Mouse (Mus musculus) C2C12 (cell line): ENCODE measurements at regions not wholly inside any gene's neighbourhood (a gene's known extent, or its start where the extent isn't known, plus 50 kb on each side); places are given as distances from the start of the nearest gene placed in this dataset.

Experiments
- H3K27me3 ChIP-seq: one replicate; pipeline ENCODE4 v1.6.1; 2011; ENCODE audit not compliant: control insufficient read depth, insufficient read depth, insufficient read length
- H3K36me3 ChIP-seq: one replicate; pipeline ENCODE4 v1.6.1; 2011; ENCODE audit not compliant: control insufficient read depth, insufficient read depth
- H3K4me3 ChIP-seq: one replicate; pipeline ENCODE4 v1.5.1; 2011; ENCODE audit warnings: mild to moderate bottlenecking, control low read depth; ENCODE audit not compliant: poor library complexity, insufficient read depth, severe bottlenecking
- H3K79me2 ChIP-seq: one replicate; pipeline ENCODE4 v1.6.1; 2011; ENCODE audit not compliant: control insufficient read depth, insufficient read depth
- H3K79me3 ChIP-seq: one replicate; pipeline ENCODE4 v1.6.1; 2011; ENCODE audit warnings: low read depth, control low read depth
- H3ac ChIP-seq: one replicate; pipeline ENCODE3; 2011; ENCODE audit warnings: low read depth; ENCODE audit not compliant: control insufficient read depth, insufficient read length
- CEBPB ChIP-seq: IDR thresholded peaks from one replicate; pipeline ENCODE4 v1.6.1; 2011; ENCODE audit warnings: low read depth, mild to moderate bottlenecking, control low read depth, moderate library complexity
- CTCF ChIP-seq: IDR thresholded peaks from one replicate; pipeline ENCODE4 v1.5.1; 2011; ENCODE audit not compliant: control insufficient read depth, insufficient read depth, insufficient read length
- FOSL1 ChIP-seq: IDR thresholded peaks from one replicate; pipeline ENCODE4 v1.8.0; 2011; ENCODE audit warnings: mild to moderate bottlenecking, low read length; ENCODE audit not compliant: poor library complexity, insufficient read depth, severe bottlenecking
- MAX ChIP-seq: IDR thresholded peaks from one replicate; pipeline ENCODE4 v1.6.1; 2011; ENCODE audit warnings: mild to moderate bottlenecking, control low read depth
- MYOD1 ChIP-seq: IDR thresholded peaks from one replicate; pipeline ENCODE4 v1.6.1; 2011; ENCODE audit warnings: low read depth; ENCODE audit not compliant: control insufficient read depth, insufficient read length
- MYOG ChIP-seq: IDR thresholded peaks from one replicate; pipeline ENCODE4 v1.6.1; 2011; ENCODE audit not compliant: control insufficient read depth, insufficient read length; ENCODE audit errors: extremely low read depth
- USF1 ChIP-seq: IDR thresholded peaks from one replicate; pipeline ENCODE4 v1.6.1; 2011; ENCODE audit warnings: low read depth, mild to moderate bottlenecking, control low read depth, moderate library complexity

DNA sequence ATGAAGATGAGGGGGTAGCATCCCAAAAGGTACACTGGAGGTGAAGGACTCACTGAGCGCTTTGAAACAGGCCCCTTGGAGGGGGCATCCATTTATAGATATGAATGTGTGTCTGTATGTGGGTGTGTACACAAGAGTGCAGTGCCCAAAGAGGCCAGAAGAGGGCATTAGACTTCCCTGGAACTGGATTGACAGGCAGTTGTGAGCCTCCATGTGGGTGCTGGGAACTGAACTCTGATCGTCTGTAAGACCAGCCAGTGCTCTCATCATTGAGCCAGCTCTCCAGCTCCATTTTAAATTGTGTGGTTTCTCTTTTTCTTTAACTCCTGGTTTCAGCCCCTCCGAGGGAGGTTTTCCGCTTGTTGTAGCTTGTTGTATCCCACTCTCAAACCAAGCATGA, 67.6 kb upstream of the 1700021F07Rik start:
- Histone ChIP-seq H3K36me3 (no peaks in the 10 kb centered on the region), H3K4me3 (no peak overlapping the region), H3K27me3 (no peaks in the 10 kb centered on the region), H3K79me2 (no peaks in the 10 kb centered on the region), H3K79me3 (no peaks in the 10 kb centered on the region), H3ac (no peak overlapping the region)
- TF ChIP-seq MYOD1, result no peak
- TF ChIP-seq MYOG, result no peak
- no peak for TF ChIP-seq MAX
- no peak for TF ChIP-seq CTCF
- no peak for TF ChIP-seq CEBPB
- no peak for TF ChIP-seq FOSL1
- no peak for TF ChIP-seq USF1

DNA sequence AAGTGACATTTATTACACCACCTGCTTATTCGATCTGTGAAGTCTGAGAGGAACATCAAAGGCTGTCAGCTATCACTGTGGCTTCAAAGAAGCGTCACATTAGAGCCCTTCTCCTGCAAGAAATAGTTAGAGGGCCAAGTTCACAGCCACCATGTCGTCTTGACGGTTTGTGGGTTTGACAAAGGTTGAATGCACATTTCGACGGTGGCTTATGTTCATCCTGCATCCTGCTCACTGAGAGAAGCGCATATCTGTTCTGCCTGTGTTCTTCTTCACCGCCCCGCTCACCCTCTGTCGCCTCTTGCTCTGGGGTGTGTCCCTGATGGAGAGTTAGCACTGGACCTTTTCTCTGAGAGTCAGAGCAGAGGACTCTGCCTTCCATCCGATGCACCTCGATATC, 67.2 kb upstream of the 1700021F07Rik start:
- H3K4me3 ChIP-seq, result no peak overlapping the region
- no peak overlapping the region for H3ac ChIP-seq
- no peaks in the 10 kb centered on the region for H3K79me3 ChIP-seq
- no peaks in the 10 kb centered on the region for H3K36me3 ChIP-seq
- no peaks in the 10 kb centered on the region for H3K27me3 ChIP-seq
- no peaks in the 10 kb centered on the region for H3K79me2 ChIP-seq
- TF ChIP-seq CTCF, result no peak
- TF ChIP-seq CEBPB, result no peak
- no peak for TF ChIP-seq MYOD1
- no peak for TF ChIP-seq USF1
- no peak for TF ChIP-seq MAX
- TF ChIP-seq FOSL1, result no peak
- TF ChIP-seq MYOG, result no peak

DNA sequence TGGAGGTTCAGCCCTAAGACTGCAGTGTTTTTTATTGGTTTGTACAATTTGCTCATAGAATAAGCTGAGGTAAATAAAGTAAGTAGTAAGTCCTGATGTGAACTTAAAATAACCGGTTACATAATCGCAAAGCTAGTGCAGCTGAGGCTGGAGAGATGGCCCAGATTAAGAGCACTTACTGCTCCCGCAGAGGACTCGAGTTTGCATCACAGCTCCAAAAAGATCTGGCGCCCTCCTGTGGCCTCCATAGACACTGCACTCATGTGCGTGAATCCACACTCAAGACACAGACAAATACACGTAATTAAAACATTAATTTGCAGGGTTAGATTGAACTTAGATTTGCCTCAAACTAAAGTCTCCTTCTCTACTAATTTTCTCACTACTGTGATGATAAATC, 66.3 kb upstream of the 1700021F07Rik start:
- H3K4me3 ChIP-seq, result no peak overlapping the region
- no peaks in the 10 kb centered on the region for H3K27me3 ChIP-seq
- no peaks in the 10 kb centered on the region for H3K79me2 ChIP-seq
- no peaks in the 10 kb centered on the region for H3K79me3 ChIP-seq
- H3ac ChIP-seq, result no peak overlapping the region
- no peaks in the 10 kb centered on the region for H3K36me3 ChIP-seq
- TF ChIP-seq CTCF (no peak), MYOD1 (no peak), MAX (no peak), CEBPB (no peak), FOSL1 (no peak), USF1 (no peak), MYOG (no peak)

DNA sequence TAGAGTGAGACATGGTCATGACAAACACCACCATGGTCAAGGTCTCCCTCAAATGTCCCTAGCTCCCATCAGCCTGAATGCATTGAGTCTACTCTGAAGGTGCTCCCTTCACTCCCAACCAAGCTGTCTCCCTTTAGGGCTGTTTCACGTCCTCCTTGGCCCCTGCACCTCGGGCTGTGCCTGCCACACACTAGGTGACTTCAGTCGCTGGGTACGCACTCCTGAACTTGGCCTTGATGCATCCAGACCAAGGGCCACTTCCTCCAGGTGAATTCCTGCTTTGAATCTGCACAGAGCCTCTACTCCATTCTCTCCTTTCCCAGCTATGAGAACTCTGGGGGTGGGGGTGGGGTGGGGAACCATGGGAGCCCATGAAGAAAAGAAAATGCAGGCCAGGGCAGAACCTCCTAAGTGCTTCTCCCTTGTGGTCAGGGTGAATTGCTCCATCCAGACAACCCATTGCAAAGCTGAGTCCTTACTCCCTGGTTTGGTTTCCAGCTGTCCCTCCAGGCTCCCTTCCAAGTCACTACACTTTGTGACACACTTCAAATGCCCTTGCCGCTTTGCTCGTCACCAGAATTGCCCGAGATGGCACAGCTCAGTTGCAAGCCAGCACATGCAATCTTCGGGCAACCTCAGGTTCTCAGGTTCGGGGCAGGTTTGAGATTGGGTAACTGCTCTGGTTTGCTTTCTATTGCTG, 65.3 kb upstream of the 1700021F07Rik start:
- Histone ChIP-seq H3ac (no peak overlapping the region), H3K79me3 (no peaks in the 10 kb centered on the region), H3K79me2 (no peaks in the 10 kb centered on the region), H3K27me3 (no peaks in the 10 kb centered on the region), H3K36me3 (no peaks in the 10 kb centered on the region), H3K4me3 (no peak overlapping the region)
- TF ChIP-seq FOSL1 (no peak), CEBPB (no peak), MYOD1 (no peak), USF1 (no peak), MAX (no peak), CTCF (no peak), MYOG (no peak)

DNA sequence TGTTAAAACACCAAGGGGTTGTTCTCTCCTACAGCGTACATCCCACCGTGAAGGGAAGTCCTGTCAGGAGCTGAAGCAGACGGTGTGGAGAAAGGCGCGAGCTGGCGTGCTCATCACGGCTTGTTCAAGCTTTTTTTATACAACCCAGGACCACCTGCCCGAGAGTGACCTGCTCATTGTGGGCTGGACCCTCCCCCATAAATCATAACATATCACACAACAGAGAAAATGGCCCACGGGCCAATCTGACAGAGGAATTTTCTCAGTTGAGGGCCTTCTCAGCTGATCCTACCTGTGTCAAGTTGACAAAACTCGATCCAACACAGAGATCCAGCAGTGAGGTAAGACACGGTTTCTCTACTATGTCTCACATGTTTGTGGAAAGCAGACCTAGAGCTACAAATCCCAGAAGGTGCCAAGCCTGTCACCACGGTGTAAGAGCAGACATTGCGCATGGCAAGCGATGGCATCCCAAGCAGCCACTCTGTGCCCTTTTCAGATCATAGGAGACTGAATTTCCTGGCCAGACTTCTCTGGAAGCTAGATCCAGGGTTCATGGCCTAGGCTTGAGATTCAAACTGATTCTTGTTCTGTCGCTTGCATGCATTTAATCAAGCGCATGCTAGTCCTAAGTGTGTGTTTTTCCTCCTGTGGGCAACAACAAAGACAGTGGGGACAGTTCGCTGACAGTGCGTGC, 64.6 kb upstream of the 1700021F07Rik start:
- TF ChIP-seq CEBPB (no peak), FOSL1 (no peak), CTCF (no peak), USF1 (no peak), MYOG (no peak), MAX (no peak), MYOD1 (no peak)
- no peaks in the 10 kb centered on the region for H3K79me3 ChIP-seq
- H3K4me3 ChIP-seq, result no peak overlapping the region
- H3K27me3 ChIP-seq, result no peaks in the 10 kb centered on the region
- H3K36me3 ChIP-seq, result no peaks in the 10 kb centered on the region
- H3ac ChIP-seq, result no peak overlapping the region
- H3K79me2 ChIP-seq, result no peaks in the 10 kb centered on the region

DNA sequence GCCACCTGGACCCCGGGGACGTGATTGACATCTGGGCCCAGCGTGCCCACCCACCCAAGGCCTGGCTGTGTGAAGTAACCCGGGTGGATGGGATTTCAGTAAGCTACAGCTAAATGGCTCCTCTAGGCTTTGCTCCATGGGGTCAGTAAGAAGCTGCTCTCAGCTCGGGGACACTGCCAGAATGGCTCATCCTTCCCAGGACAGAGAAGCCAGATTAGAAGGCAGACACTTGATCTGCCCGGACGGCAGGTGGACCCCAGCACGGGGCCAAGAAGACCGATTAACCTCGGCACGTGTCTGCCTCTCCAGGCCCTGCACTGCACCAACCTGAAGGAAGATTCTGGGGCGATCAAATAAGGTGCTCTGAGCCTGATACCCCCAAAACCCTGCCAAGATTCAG, 63.5 kb upstream of the 1700021F07Rik start:
- no peaks in the 10 kb centered on the region for H3K27me3 ChIP-seq
- no peaks in the 10 kb centered on the region for H3K36me3 ChIP-seq
- H3K79me3 ChIP-seq, result no peaks in the 10 kb centered on the region
- TF ChIP-seq MYOG, result no peak
- TF ChIP-seq FOSL1, result no peak
- TF ChIP-seq USF1, result no peak
- no peak for TF ChIP-seq CTCF
- no peak for TF ChIP-seq MYOD1
- no peak for TF ChIP-seq MAX
- TF ChIP-seq CEBPB, result no peak
- H3K4me3 ChIP-seq, result no peak overlapping the region
- H3K79me2 ChIP-seq, result no peaks in the 10 kb centered on the region
- H3ac ChIP-seq, result no peak overlapping the region
